Mouse (Mus musculus): Measurements from ENCODE around the gene Hmga1b.
"Not testable (repeated sequence)": the region's sequence is repeated elsewhere in the genome, so short reads cannot be mapped to it uniquely, and the experiment has no call there.

The Hmga1b gene

GRCm38 (mm10) chr11:120731858-120732680 is 30.5 kb upstream of the Hmga1b start, which contains the start of gene Cbr2:
Gene Cbr2 (minus strand): TSS chr11:120732114.
- DNase-seq (ENCODE audit: extremely low spot score, low spot score): no peak

GRCm38 (mm10) chr11:120733521-120733920 is 29.1 kb upstream of the Hmga1b start:
- no peak for DNase-seq (ENCODE audit: extremely low spot score, low spot score)

- DNase-seq (ENCODE audit: extremely low spot score, low spot score): no peak
Measured at GRCm38 (mm10) chr11:120736424-120736823, 26.2 kb upstream of the Hmga1b start.

- DNase-seq (ENCODE audit: extremely low spot score, low spot score): no peak
Measured at GRCm38 (mm10) chr11:120740981-120741380, 21.6 kb upstream of the Hmga1b start.

- DNase-seq (ENCODE audit: extremely low spot score, low spot score): no peak
Measured at GRCm38 (mm10) chr11:120744121-120744701, 18.4 kb upstream of the Hmga1b start.

GRCm38 (mm10) chr11:120747974-120748373 is 14.6 kb upstream of the Hmga1b start:
- no peak for DNase-seq (ENCODE audit: extremely low spot score, low spot score)

DNA sequence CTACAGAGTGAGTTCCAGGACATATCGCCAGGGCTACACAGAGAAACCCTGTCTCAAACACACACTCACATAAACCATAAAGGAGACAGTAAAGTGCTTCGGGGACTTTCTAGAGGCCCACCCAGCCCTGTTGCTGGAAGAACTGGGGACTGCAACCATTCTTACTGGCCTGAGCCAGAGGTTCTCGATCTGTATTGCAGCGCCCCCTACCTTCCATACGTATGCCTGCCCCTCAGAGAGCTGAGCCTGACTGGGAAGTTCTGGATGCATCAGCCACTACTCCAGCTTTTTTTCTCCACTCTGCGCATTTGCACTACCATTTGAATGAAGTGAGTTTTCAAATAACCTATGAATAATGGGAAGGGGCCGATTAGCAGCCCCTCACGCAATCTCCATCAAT is 13.2 kb upstream of the Hmga1b start:
- DNase-seq (ENCODE audit: extremely low spot score, low spot score): no peak

- no peak for DNase-seq (ENCODE audit: extremely low spot score, low spot score)
Measured at GRCm38 (mm10) chr11:120751606-120752005, 11.0 kb upstream of the Hmga1b start.

DNA sequence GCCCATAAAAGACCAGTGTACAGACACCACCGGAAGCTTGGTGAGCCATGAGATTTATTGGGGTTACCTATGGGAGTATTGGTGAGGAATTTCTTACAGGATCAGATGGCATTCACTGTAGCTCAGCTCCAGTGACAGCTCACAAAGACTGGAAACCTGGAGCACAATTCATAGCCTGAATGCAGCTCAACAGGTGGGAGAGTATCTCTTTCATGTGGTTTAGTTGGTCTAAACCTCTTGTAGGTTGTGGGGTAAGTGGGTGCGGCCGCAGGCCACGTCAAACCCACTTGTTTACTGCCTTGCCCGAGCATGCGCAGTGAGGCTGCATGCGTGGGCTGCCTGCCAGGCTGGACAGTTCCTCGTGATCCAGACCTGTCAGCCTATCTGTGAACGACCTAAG is 2.4 kb upstream of the Hmga1b start:
- DNase-seq (ENCODE audit: extremely low spot score, low spot score): no peak

GRCm38 (mm10) chr11:120761811-120762671 is 553 bp upstream of the Hmga1b start:
- no peak for DNase-seq (ENCODE audit: extremely low spot score, low spot score)

DNA sequence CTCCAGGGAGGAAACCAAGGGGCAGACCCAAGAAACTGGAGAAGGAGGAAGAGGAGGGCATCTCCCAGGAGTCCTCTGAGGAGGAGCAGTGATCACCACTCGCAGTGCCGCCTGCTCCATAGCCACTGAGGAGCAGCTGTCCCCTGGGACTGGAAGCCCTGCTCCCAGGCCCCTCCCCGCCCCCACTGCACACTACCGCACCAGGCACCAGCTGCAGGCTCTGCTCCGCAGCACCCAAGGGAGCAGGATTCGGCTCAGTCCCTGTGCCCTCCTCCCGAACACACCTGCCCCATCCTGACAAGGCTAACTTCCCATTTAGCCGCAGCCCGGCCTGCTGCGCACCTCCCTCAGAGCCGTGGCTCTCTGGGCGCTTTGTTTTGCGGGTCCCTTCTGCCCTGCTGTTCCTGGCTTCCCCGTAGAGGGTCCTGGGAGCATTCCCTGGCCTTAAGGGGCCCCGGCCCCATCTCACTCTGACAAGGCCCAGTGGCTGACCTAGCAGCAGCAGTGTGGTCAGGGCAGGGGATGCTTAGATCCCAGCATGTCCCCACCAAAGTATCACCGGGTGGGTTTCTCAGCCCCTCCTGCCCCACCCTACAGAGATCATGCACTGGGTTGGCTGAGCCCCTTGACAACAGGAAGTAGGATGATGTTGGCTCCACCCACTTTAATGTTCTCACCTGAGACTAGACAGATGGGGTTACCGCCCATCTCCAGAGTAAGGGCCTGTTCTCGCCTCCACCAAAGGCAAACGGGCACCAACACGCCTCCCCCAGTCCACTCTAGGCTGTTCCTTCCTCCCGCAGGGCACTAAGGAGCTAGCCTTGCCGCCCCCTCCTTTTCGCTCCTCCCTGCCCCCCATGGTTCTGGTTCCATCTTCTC is 766 bp downstream of the Hmga1b start:
- not testable (repeated sequence) for DNase-seq (ENCODE audit: extremely low spot score, low spot score)

GRCm38 (mm10) chr11:120767023-120767422 is 4.4 kb downstream of the Hmga1b start:
- DNase-seq (ENCODE audit: extremely low spot score, low spot score): not testable (repeated sequence)

DNA sequence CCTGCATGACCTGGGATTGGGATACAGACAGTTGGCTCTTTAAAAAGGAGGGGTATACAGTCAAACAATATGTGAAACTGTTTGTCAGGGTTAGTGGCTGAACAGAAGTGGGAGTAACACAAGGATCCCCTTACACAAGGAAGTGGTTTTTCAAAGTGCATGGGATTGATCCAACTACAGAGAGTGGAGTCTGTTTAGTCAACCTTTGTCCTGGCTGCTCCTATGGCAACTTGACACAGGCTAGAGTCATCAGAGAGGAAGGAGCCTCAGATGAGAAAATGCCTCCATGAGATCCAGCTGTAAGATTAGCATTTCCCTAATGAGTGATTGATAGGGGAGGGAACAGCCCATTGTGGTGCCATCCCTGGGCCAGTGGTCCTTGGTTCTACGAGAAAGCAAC is 5.6 kb downstream of the Hmga1b start:
- DNase-seq (ENCODE audit: extremely low spot score, low spot score): no peak

DNA sequence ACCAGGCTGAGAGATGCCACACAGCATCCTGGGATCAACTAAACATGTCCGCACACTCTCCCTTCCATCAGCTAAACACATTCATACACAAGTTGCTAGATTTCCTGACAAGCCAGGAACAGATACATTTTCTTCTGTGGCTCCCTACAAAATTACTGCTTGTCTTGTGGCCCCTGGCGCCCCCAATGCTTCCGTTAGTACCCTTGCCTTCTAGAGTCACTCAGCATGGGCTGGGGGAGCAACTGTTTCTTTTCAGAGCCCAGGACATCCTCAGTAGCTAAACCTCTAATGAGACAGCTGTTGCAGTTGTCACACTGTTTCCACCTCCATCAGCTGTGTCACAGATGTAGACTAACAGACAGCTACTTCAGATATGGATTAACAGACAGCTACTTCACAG is 10.2 kb downstream of the Hmga1b start:
- DNase-seq (ENCODE audit: extremely low spot score, low spot score): no peak

DNA sequence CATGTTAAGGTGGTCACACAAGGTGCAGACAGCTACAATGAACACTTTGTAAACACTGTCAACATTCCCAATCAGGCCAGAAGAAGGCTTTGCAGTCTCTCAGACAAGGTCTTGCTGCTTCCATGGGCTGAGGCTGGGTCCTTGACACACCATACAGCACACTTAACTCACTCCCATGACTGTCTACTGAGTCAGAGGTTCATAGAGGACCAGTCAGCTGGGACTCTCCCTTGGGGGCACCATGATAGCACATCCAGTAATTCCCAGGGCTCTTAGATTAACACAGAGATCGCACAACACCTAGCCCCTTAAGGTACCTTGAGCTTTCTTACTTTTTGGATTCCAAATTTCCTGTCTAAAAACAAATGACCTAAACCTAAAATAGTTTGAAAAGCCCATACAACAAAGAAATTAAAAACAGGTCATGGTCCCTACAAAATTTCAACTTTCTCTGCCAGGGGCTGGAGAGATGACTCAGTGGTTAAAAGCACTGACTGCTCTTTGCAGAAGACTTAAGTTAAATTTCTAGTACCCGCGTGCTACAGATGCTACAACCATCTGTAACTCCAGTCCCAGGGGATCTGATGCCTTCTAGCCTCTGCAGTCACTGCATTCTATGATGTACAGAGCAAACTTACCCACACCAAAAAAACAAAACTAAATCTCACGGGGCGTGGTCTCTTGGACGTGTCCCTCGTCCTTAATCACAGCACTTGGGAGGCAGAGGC is 11.0 kb downstream of the Hmga1b start:
- no peak for DNase-seq (ENCODE audit: extremely low spot score, low spot score)

GRCm38 (mm10) chr11:120775774-120776469 is 13.3 kb downstream of the Hmga1b start:
- peak; percentile 93 for DNase-seq (ENCODE audit: extremely low spot score, low spot score)

GRCm38 (mm10) chr11:120777123-120777522 is 14.5 kb downstream of the Hmga1b start:
- DNase-seq (ENCODE audit: extremely low spot score, low spot score): no peak

- no peak for DNase-seq (ENCODE audit: extremely low spot score, low spot score)
Measured at GRCm38 (mm10) chr11:120779876-120780275, 17.3 kb downstream of the Hmga1b start.

DNA sequence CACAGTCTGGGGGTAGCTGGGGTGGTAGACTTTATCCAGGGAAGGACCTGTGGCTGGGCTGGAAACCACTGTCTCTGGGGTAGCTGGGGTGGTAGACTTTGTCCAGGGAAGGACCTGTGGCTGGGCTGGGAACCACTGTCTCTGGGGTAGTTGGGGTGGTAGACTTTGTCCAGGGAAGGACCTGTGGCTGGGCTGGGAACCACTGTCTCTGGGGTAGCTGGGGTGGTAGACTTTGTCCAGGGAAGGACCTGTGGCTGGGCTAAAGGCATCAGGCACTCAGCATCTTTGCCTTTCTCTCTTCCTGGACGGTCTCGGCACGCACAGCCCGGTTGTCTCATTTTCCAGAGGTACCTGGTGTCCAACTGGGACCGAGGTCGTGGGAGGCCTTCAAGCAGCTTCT is 18.8 kb downstream of the Hmga1b start:
- not testable (repeated sequence) for DNase-seq (ENCODE audit: extremely low spot score, low spot score)
